7 mouse cellular contexts compared by ENCODE assay signal in genomic region chr1:113963931-113964330, GRCm38 (mm10).
DNase-seq lines count a peak whose midpoint lies in the region; TF ChIP-seq lines count a peak whose summit lies in the region.
"Not testable (repeated sequence)": the region's sequence is repeated elsewhere in the genome, so short reads cannot be mapped to it uniquely, and the experiment has no call there.

No protein-coding gene starts in this region.

- H3ac ChIP-seq in myocyte (ENCODE audit: control insufficient read depth, insufficient read length): not testable (repeated sequence)

- H3K79me2 ChIP-seq in myocyte (ENCODE audit: control insufficient read depth, insufficient read depth): not testable (repeated sequence)

- DNase-seq in ES-CJ7 (ENCODE audit: low read depth, low spot score) (peak; percentile 80), R1 (ENCODE audit: low read depth, low spot score) (peak; percentile 83), ZHBTc4 (ENCODE audit: low read depth, low spot score) (peak; percentile 66)
- DNase-seq in ES-E14 (ENCODE audit: low read depth, low spot score): not testable (repeated sequence)

- H3K4me3 ChIP-seq in E14TG2a.4 (replicated peaks; ENCODE audit: low read length) (peak overlapping the region; percentile 86), ES-Bruce4 (ENCODE audit: low read depth, low read length) (peak overlapping the region; percentile 64), ES-E14 (ENCODE audit: insufficient read depth in 1 of 2, low read depth in 1 of 2, low read length in 2 of 2, poor library complexity in 1 of 2, severe bottlenecking in 1 of 2) (peak overlapping the region; percentile 81 to 92)
- not testable (repeated sequence) for H3K4me3 ChIP-seq in myocyte

- TF ChIP-seq EP300 in ES-Bruce4 (IDR thresholded peaks at IDR 0.05; ENCODE audit: insufficient read depth, low read depth, low read length): peak; percentile 85

- not testable (repeated sequence) for H3K9me3 ChIP-seq in E14TG2a.4 (ENCODE audit: low read length); ES-Bruce4 (replicated peaks; ENCODE audit: control insufficient read depth, insufficient read depth, low read length, poor library complexity, severe bottlenecking); ES-E14 (ENCODE audit: control insufficient read depth, insufficient read depth, low read depth, low read length)

- H3K9ac ChIP-seq in ES-Bruce4 (ENCODE audit: low read depth, poor library complexity, severe bottlenecking) (peak overlapping the region; percentile 92), ES-E14 (ENCODE audit: insufficient read depth, low read depth, low read length, poor library complexity, severe bottlenecking) (peak overlapping the region; percentile 87)

- H3K4me2 ChIP-seq in myocyte (ENCODE audit: low read depth): peak overlapping the region; percentile 35

- H3K36me3 ChIP-seq in E14TG2a.4 (ENCODE audit: insufficient read depth, low read length); ES-Bruce4 (ENCODE audit: control insufficient read depth, insufficient read depth, low read length, poor library complexity, severe bottlenecking); ES-E14 (ENCODE audit: control insufficient read depth, insufficient read depth, low read length, poor library complexity, severe bottlenecking); myocyte (ENCODE audit: control insufficient read depth, insufficient read depth): not testable (repeated sequence)

- TF ChIP-seq POLR2A in ES-Bruce4 (IDR thresholded peaks at IDR 0.05; ENCODE audit: insufficient read depth, low read length); myocyte (IDR thresholded peaks at IDR 0.05; ENCODE audit: insufficient read length, low read depth): not testable (repeated sequence)

- H3K4me1 ChIP-seq in E14TG2a.4 (replicated peaks; ENCODE audit: low read depth, low read length) (peaks cover 21% of the 10 kb centered on the region), ES-E14 (ENCODE audit: control insufficient read depth in 2 of 2, insufficient read depth in 2 of 2, low read length in 2 of 2, poor library complexity in 1 of 2) (peaks cover 2 to 23% of the 10 kb centered on the region in 2 experiments)
- not testable (repeated sequence) for H3K4me1 ChIP-seq in ES-Bruce4 (ENCODE audit: control insufficient read depth, insufficient read depth, low read length)

- peak overlapping the region; percentile 98 for H3K27ac ChIP-seq in ES-Bruce4 (ENCODE audit: insufficient read depth, low read length)
- H3K27ac ChIP-seq in ES-E14 (ENCODE audit: insufficient read depth, low read depth, low read length, poor library complexity, severe bottlenecking): peak overlapping the region; percentile 90

- in situ Hi-C loops in ES-E14 (cut with MboI; ENCODE audit: low sequenced_read_pairs in 2 of 2, unreplicated experiment in 2 of 2): not testable (repeated sequence)

- H3K27me3 ChIP-seq in E14TG2a.4 (ENCODE audit: insufficient read depth, low read length); ES-Bruce4 (ENCODE audit: control insufficient read depth, insufficient read depth, low read length, poor library complexity, severe bottlenecking); myocyte (ENCODE audit: control insufficient read depth, insufficient read depth, insufficient read length): not testable (repeated sequence)

- not testable (repeated sequence) for TF ChIP-seq CTCF in E14TG2a.4 (conservative IDR thresholded peaks at IDR 0.05; ENCODE audit: low read length); ES-Bruce4 (IDR thresholded peaks at IDR 0.05; ENCODE audit: low read depth, low read length)
